Mouse (Mus musculus): ENCODE data around the gene Defb36.

Gene Defb36

GRCm38 (mm10) chr2:152622151-152622550 is 18.0 kb downstream of the Defb36 start:
- DNase-seq (ENCODE audit: low read depth) = no peak

GRCm38 (mm10) chr2:152622953-152623352 is 18.8 kb downstream of the Defb36 start, which contains the start of gene Defb25:
Defb25 (minus strand) TSS chr2:152623053.
- DNase-seq (ENCODE audit: low read depth) = no peak

- no peak for DNase-seq (ENCODE audit: low read depth)
Observed at GRCm38 (mm10) chr2:152624566-152624965, 20.4 kb downstream of the Defb36 start.

GRCm38 (mm10) chr2:152625256-152625655 is 21.1 kb downstream of the Defb36 start:
- no peak for DNase-seq (ENCODE audit: low read depth)

- no peak for DNase-seq (ENCODE audit: low read depth)
Observed at GRCm38 (mm10) chr2:152626774-152627591, 22.9 kb downstream of the Defb36 start, which contains the start of gene Rem1. Rem1 (plus strand) TSS chr2:152626951.

- no peak for DNase-seq (ENCODE audit: low read depth)
Observed at GRCm38 (mm10) chr2:152628066-152628465, 23.9 kb downstream of the Defb36 start.

DNA sequence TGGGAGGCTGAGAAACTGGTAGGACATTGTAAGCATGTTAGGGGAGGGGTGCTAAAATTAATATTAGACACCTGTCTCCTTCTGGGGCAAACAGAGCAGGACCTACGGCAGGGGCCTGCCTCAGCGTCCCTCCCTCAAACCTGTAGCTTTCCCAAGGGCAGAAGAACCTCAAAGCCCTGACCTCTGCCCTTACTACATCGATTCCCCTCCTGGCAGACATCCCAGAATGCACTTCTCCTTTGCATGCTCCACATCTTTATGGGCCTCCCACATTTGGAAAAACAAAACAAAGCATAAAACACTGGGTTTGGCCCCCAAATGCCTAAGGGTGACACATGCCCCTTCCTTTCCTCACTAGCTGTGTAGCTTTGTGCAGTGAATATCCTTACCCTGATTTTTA is 25.1 kb downstream of the Defb36 start:
- DNase-seq (ENCODE audit: low read depth) = no peak

DNA sequence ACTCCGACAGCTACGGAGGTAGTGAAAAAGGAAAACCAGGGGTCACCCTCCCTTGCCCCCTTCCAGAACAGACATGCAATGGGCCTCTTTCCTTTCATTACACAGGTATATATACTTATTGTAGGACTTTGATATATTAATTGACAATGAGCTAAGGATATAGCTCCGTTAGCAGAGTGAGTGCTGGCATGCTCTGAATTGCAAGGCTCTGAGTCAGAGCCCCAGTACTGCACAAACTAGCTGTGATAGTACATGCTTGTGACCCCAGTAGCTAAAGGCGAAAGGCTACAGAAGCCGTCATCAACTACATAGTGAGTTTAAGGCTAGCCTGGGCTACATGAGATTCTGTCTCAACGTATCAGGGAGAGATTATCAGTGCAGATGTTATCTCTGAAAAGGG is 25.8 kb downstream of the Defb36 start:
- DNase-seq (ENCODE audit: low read depth) = no peak

DNA sequence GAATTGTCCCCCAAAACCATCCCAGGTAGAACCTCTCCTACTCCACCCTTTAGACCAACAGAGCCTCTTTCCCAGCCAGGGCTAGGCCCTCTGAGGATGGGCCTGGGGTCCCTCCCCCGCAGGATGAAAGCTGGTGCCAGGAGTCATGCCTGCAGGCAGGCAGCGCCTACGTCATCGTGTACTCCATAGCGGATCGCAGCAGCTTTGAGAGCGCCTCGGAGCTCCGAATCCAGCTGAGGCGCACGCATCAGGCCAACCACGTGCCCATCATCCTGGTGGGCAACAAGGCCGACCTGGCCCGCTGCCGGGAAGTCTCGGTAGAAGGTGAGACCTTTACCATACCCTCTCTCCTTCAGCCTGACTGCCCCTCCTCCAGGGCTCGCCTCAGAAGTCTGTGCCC is 29.2 kb downstream of the Defb36 start:
- DNase-seq (ENCODE audit: low read depth) = no peak

- DNase-seq (ENCODE audit: low read depth) = no peak
Observed at GRCm38 (mm10) chr2:152634311-152634710, 30.2 kb downstream of the Defb36 start.

DNA sequence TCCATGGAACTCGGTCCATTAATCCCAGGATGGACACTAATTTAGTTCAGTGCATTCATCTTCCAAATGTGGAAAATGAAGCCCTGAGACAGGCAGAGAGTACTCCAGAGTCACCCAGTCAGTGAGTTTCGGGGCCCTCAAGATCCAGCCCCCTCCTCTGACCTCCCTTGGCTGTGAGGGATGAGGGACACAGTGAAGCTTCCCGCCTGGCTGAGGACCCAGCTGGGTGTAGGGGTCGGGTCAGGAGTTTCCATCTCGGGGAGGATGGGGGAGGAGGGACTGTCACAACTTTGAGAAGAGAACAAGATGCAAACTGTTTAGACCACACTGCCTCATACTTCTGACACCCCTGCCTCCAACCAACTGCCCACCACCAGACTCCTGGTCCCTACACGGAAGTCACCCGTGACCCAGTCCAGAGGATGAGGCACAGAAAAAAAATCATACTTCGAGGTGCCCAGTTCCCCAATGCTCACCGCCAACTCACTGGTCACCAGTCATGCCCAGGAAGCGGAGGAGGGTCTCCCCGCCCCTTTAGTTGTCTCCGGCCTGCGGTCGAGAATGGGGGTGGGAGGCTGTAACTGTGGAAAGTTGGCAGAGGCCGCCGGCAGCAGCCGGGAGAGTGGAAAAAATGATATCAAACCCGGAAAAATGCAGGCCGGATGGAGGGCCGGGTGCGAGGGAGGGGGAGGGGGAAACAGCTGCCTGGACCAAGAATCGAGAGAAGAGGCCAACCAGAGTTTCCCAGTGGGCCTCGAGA is 32.3 kb downstream of the Defb36 start:
- no peak for DNase-seq (ENCODE audit: low read depth)

- no peak for DNase-seq (ENCODE audit: low read depth)
Observed at GRCm38 (mm10) chr2:152637006-152637322, 32.8 kb downstream of the Defb36 start.

GRCm38 (mm10) chr2:152637381-152637780 is 33.3 kb downstream of the Defb36 start:
- DNase-seq (ENCODE audit: low read depth) = no peak

DNA sequence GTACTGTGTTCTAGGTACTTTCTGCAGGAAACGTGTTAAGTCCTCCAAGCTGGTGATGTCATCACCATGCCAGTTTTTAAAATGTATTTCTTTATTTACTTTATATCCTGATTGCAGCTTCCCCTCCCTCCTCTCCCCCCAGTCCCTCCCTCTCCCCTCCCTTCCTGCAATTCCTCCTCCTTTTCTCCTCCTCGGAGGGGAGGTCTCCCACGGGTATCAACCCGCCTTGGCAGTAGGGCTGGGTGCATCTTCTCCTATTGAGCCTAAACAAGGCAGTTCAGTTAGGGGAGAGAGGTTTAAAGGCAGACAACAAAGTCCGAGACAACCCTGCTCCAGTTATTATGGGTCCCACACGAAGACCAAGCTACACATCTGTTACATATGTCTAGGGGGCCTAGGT is 34.7 kb downstream of the Defb36 start:
- DNase-seq (ENCODE audit: low read depth) = no peak

GRCm38 (mm10) chr2:152639406-152640113 is 35.4 kb downstream of the Defb36 start:
- DNase-seq (ENCODE audit: low read depth) = no peak

- DNase-seq (ENCODE audit: low read depth) = no peak
Observed at GRCm38 (mm10) chr2:152652901-152653620, 48.9 kb downstream of the Defb36 start.

- no peak for DNase-seq (ENCODE audit: low read depth)
Observed at GRCm38 (mm10) chr2:152653874-152654715, 50.0 kb downstream of the Defb36 start.

DNA sequence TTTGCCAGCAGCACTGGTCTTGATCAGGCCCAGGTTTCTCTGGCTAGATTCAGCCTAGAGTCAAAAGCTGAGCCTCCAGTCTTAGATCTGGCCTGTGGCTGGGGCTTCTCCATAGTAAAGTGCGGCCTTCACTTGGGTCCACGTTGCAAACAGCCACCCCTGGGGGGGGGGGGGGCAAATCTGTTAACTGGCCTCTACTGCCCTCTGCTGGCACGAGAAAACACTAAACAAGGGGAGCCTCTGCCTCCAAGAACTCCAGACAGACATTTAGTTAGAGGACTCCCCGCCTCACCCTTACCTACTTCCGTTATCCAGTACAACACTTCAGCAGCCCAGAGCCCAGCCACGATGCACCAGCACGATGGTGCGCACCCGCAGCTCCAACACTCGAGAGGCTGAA is 53.3 kb downstream of the Defb36 start:
- DNase-seq (ENCODE audit: low read depth) = no peak

DNA sequence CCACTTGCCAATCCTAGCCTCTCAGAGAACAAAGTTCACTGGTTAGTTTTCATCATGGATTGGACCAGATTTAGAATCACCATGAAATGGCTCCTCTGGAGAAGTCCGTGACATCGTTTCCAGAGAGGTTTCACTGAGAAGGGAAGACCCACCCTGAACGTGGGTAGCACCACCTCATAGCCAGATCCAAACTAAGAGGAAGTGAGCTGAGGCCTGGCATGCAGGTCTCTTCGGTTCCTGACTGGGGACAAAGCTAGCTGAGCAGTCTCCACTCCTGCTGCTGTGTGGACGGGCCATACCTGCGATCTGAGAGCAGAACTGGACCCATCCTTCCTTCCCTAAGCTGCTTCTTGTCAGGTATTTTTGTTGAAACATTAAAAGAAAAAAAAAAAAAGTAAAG is 57.0 kb downstream of the Defb36 start:
- no peak for DNase-seq (ENCODE audit: low read depth)

Data from c-Kit-positive CD71-positive TER-119-negative erythroid progenitor cells, embryonic 14.5 days (primary cell).